In genomic region chr6:100045109-100045508, GRCm38 (mm10) we compare ENCODE assay signal across 16 mouse cellular contexts.
"Had no signal": no experiment of that assay in that cellular context is flagged by ENCODE, and none has a peak within 500 bp of the region (broad histone marks: within the 10 kb centered on the region; RNA-seq: fewer than 3 reads in every experiment).

No protein-coding gene starts in this region.

- ATAC-seq: liver, postnatal 0 days; midbrain, embryonic 15.5 days had no signal

- H3K9ac ChIP-seq: hindbrain, embryonic 14.5 days; intestine, embryonic 15.5 days; limb, embryonic 12.5 days; liver, embryonic 13.5 days; liver, postnatal 0 days; midbrain, embryonic 15.5 days; neural tube, embryonic 12.5 days; stomach, embryonic 15.5 days had no signal

- H3K9me3 ChIP-seq: intestine, embryonic 15.5 days; limb, embryonic 12.5 days; liver, embryonic 13.5 days; megakaryocyte, embryonic 14.5 days; midbrain, embryonic 15.5 days; neural tube, embryonic 12.5 days; stomach, embryonic 15.5 days had no signal

- DNase-seq: layer of hippocampus, postnatal 36 days; liver; liver, embryonic 13.5 days; liver, postnatal 0 days; lung, postnatal 10 days; thymus, adult 2 months; thymus, postnatal 25 days had no signal

- H3K27ac ChIP-seq: hindbrain, embryonic 14.5 days; intestine, embryonic 15.5 days; limb, embryonic 12.5 days; liver, embryonic 13.5 days; macrophage; midbrain, embryonic 15.5 days; neural tube, embryonic 12.5 days; stomach, embryonic 15.5 days had no signal

- H3K4me2 ChIP-seq: hindbrain, embryonic 14.5 days; intestine, embryonic 15.5 days; limb, embryonic 12.5 days; liver, embryonic 13.5 days; midbrain, embryonic 11.5 days; midbrain, embryonic 15.5 days; stomach, embryonic 15.5 days had no signal

- H3K27me3 ChIP-seq: intestine, embryonic 15.5 days; stomach, embryonic 15.5 days had no signal

- H3K4me3 ChIP-seq: intestine, embryonic 15.5 days; limb, embryonic 12.5 days; liver, embryonic 13.5 days; megakaryocyte, embryonic 14.5 days; midbrain, embryonic 15.5 days; neural tube, embryonic 12.5 days; stomach, embryonic 15.5 days had no signal

- H3K36me3 ChIP-seq: intestine, embryonic 15.5 days; limb, embryonic 12.5 days; liver, embryonic 13.5 days; midbrain, embryonic 15.5 days; neural tube, embryonic 12.5 days; stomach, embryonic 15.5 days had no signal
